Mouse (Mus musculus): Measurements from ENCODE around the gene Tspan4. TPM values are rescaled to one million over a fixed set of nuclear protein-coding genes. Genes with fewer than 3 reads are reported as not detected.

Tspan4 gene
- polyA plus RNA-seq, 1 experiment from 2014 or later: 25.0 TPM

GRCm38 (mm10) chr7:141434464-141434863, 40.6 kb upstream of the Tspan4 start:
- H3K4me1 ChIP-seq: peaks cover 66% of the 10 kb centered on the region
- DNase-seq (ENCODE audit: low spot score): peak; percentile 69
- no peaks in the 10 kb centered on the region for H3K9me3 ChIP-seq (replicated peaks)
- H3K27me3 ChIP-seq (ENCODE audit: low read depth, poor library complexity, severe bottlenecking): no peaks in the 10 kb centered on the region
- H3K27ac ChIP-seq: peak overlapping the region; percentile 82
- WGBS: 12% methylated on average over 8 of the region's 8 CpGs
- H3K4me3 ChIP-seq: peak overlapping the region; percentile 54
- peaks cover 62% of the 10 kb centered on the region for H3K36me3 ChIP-seq

- peaks cover 61% of the 10 kb centered on the region for H3K4me1 ChIP-seq
- no peaks in the 10 kb centered on the region for H3K9me3 ChIP-seq (replicated peaks)
- peak overlapping the region; percentile 82 for H3K27ac ChIP-seq
- H3K4me3 ChIP-seq: peak overlapping the region; percentile 54
- peak; percentile 70 for DNase-seq (ENCODE audit: low spot score)
- no peaks in the 10 kb centered on the region for H3K27me3 ChIP-seq (ENCODE audit: low read depth, poor library complexity, severe bottlenecking)
- H3K36me3 ChIP-seq: peaks cover 68% of the 10 kb centered on the region
- 5% methylated on average over 17 of the region's 17 CpGs for WGBS
These were observed 39.7 kb upstream of the Tspan4 start for GRCm38 (mm10) chr7:141435129-141435855.

- peak overlapping the region; percentile 73 for H3K4me3 ChIP-seq
- peaks cover 68% of the 10 kb centered on the region for H3K36me3 ChIP-seq
- peaks cover 66% of the 10 kb centered on the region for H3K4me1 ChIP-seq
- H3K27me3 ChIP-seq (ENCODE audit: low read depth, poor library complexity, severe bottlenecking): no peaks in the 10 kb centered on the region
- peak overlapping the region; percentile 82 for H3K27ac ChIP-seq
- no peaks in the 10 kb centered on the region for H3K9me3 ChIP-seq (replicated peaks)
- no peak for DNase-seq (ENCODE audit: low spot score)
- WGBS: 84% methylated on average over 9 of the region's 9 CpGs
These were observed 39.1 kb upstream of the Tspan4 start for GRCm38 (mm10) chr7:141435856-141436522.

GRCm38 (mm10) chr7:141436523-141436892, 38.5 kb upstream of the Tspan4 start:
- H3K27ac ChIP-seq: peak overlapping the region; percentile 89
- WGBS: 70% methylated on average over 2 of the region's 2 CpGs
- H3K36me3 ChIP-seq: peaks cover 68% of the 10 kb centered on the region

GRCm38 (mm10) chr7:141437178-141438120, 37.6 kb upstream of the Tspan4 start, which contains the start of gene Slc25a22:
Gene Slc25a22, minus strand, starts transcription at chr7:141437892.
- no peaks in the 10 kb centered on the region for H3K9me3 ChIP-seq (replicated peaks)
- WGBS: 6% methylated on average over 53 of the region's 53 CpGs
- peak within 1 kb of the TSS; percentile 73 for H3K4me3 ChIP-seq
- DNase-seq (ENCODE audit: low spot score): peak; percentile 90
- H3K4me1 ChIP-seq: peaks cover 79% of the 10 kb centered on the region
- peak within 1 kb of the TSS; percentile 89 for H3K27ac ChIP-seq
- H3K27me3 ChIP-seq (ENCODE audit: low read depth, poor library complexity, severe bottlenecking): no peaks in the 10 kb centered on the region
- peaks cover 68% of the 10 kb centered on the region for H3K36me3 ChIP-seq

More at GRCm38 (mm10) chr7:141436523-141436892, 38.5 kb upstream of the Tspan4 start:
- no peak for DNase-seq (ENCODE audit: low spot score)
- Histone ChIP-seq H3K4me1 (peaks cover 72% of the 10 kb centered on the region), H3K4me3 (peak overlapping the region; percentile 73), H3K9me3 (replicated peaks) (no peaks in the 10 kb centered on the region), H3K27me3 (ENCODE audit: low read depth, poor library complexity, severe bottlenecking) (no peaks in the 10 kb centered on the region)

- H3K4me1 ChIP-seq: peaks cover 79% of the 10 kb centered on the region
- H3K9me3 ChIP-seq (replicated peaks): no peaks in the 10 kb centered on the region
- no peak overlapping the region for H3K27ac ChIP-seq
- no peak overlapping the region for H3K4me3 ChIP-seq
- no peaks in the 10 kb centered on the region for H3K27me3 ChIP-seq (ENCODE audit: low read depth, poor library complexity, severe bottlenecking)
- peaks cover 59% of the 10 kb centered on the region for H3K36me3 ChIP-seq
- 95% methylated on average over 12 of the region's 12 CpGs for WGBS
- no peak for DNase-seq (ENCODE audit: low spot score)
These were observed 36.7 kb upstream of the Tspan4 start for GRCm38 (mm10) chr7:141438201-141438968.

GRCm38 (mm10) chr7:141439140-141439679, 35.8 kb upstream of the Tspan4 start:
- no peak overlapping the region for H3K27ac ChIP-seq
- no peak for DNase-seq (ENCODE audit: low spot score)
- H3K27me3 ChIP-seq (ENCODE audit: low read depth, poor library complexity, severe bottlenecking): no peaks in the 10 kb centered on the region
- no peak overlapping the region for H3K4me3 ChIP-seq
- WGBS: 96% methylated on average over 10 of the region's 10 CpGs
- no peaks in the 10 kb centered on the region for H3K9me3 ChIP-seq (replicated peaks)
- H3K36me3 ChIP-seq: peaks cover 52% of the 10 kb centered on the region
- H3K4me1 ChIP-seq: peaks cover 78% of the 10 kb centered on the region

GRCm38 (mm10) chr7:141439811-141440210, 35.2 kb upstream of the Tspan4 start:
- H3K27ac ChIP-seq: no peak overlapping the region
- H3K9me3 ChIP-seq (replicated peaks): no peaks in the 10 kb centered on the region
- DNase-seq (ENCODE audit: low spot score): no peak
- no peak overlapping the region for H3K4me3 ChIP-seq
- 97% methylated on average over 11 of the region's 11 CpGs for WGBS
- peaks cover 74% of the 10 kb centered on the region for H3K4me1 ChIP-seq
- no peaks in the 10 kb centered on the region for H3K27me3 ChIP-seq (ENCODE audit: low read depth, poor library complexity, severe bottlenecking)
- peaks cover 52% of the 10 kb centered on the region for H3K36me3 ChIP-seq

- 0 out of 2 replicates have a peak overlapping the region, but pooled peaks have one; percentile 8 for H3K4me3 ChIP-seq
- no peak overlapping the region for H3K27ac ChIP-seq
- no peaks in the 10 kb centered on the region for H3K27me3 ChIP-seq (ENCODE audit: low read depth, poor library complexity, severe bottlenecking)
- 40% methylated on average over 6 of the region's 6 CpGs for WGBS
- H3K36me3 ChIP-seq: peaks cover 52% of the 10 kb centered on the region
- H3K9me3 ChIP-seq (replicated peaks): no peaks in the 10 kb centered on the region
- H3K4me1 ChIP-seq: peaks cover 66% of the 10 kb centered on the region
- DNase-seq (ENCODE audit: low spot score): no peak
These were observed 34.4 kb upstream of the Tspan4 start for GRCm38 (mm10) chr7:141440613-141441012.

- Histone ChIP-seq H3K27ac (no peak overlapping the region; the same call in 1 of the 2 replicates), H3K4me3 (0 out of 2 replicates have a peak overlapping the region, but pooled peaks have one; percentile 4), H3K9me3 (replicated peaks) (no peaks in the 10 kb centered on the region), H3K4me1 (peaks cover 58% of the 10 kb centered on the region), H3K27me3 (ENCODE audit: low read depth, poor library complexity, severe bottlenecking) (no peaks in the 10 kb centered on the region), H3K36me3 (peaks cover 52% of the 10 kb centered on the region)
- no peak for DNase-seq (ENCODE audit: low spot score)
- WGBS: 93% methylated on average over 9 of the region's 9 CpGs
These were observed 33.6 kb upstream of the Tspan4 start for GRCm38 (mm10) chr7:141441460-141441859.

GRCm38 (mm10) chr7:141442199-141442598, 32.8 kb upstream of the Tspan4 start:
- Histone ChIP-seq H3K27ac (peak overlapping the region; percentile 91), H3K9me3 (replicated peaks) (no peaks in the 10 kb centered on the region), H3K4me3 (peak overlapping the region; percentile 57), H3K36me3 (peaks cover 52% of the 10 kb centered on the region), H3K27me3 (ENCODE audit: low read depth, poor library complexity, severe bottlenecking) (no peaks in the 10 kb centered on the region), H3K4me1 (peaks cover 50% of the 10 kb centered on the region)
- no peak for DNase-seq (ENCODE audit: low spot score)
- 95% methylated on average over 13 of the region's 13 CpGs for WGBS

Data from limb, embryonic 10.5 days (tissue).